Mouse (Mus musculus) liver, adult (tissue): ENCODE data around the gene Gm2a.

Experiments used
- GATA4 ChIP-seq: IDR thresholded peaks from 2 replicates; pipeline ENCODE4 v1.6.1; 2014; ENCODE audit warnings: mild to moderate bottlenecking, low read length; ENCODE audit not compliant: insufficient replicate concordance

Gene Gm2a

GRCm38 (mm10) chr11:55110566-55111169 lies 12.8 kb downstream of the Gm2a start:
- TF ChIP-seq GATA4, result no peak

- TF ChIP-seq GATA4, result no peak
Measured at GRCm38 (mm10) chr11:55113209-55113860, 15.4 kb downstream of the Gm2a start.

DNA sequence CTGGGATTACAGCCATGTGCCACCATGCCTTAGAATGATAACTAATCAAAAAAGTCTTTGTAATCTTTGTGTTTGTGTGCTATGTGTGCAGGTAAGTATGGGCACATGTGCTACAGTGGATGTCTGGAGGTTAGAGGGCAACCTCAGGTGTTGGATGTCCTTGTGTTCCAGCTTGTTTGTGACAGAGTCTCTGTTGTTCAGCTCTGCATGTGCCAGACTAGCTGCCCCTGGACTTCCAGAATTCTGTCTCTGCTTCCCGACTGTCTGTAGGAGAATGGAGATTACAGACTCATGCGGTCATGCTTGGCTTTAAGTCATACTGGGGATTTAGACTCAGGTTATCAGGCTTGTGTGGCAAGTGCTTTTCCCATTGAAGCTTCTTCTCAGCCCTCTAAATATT lies 16.4 kb downstream of the Gm2a start:
- no peak for TF ChIP-seq GATA4

GRCm38 (mm10) chr11:55116004-55116403 lies 18.1 kb downstream of the Gm2a start:
- TF ChIP-seq GATA4, result no peak

- TF ChIP-seq GATA4, result no peak
Measured at GRCm38 (mm10) chr11:55117031-55117430, 19.1 kb downstream of the Gm2a start.

DNA sequence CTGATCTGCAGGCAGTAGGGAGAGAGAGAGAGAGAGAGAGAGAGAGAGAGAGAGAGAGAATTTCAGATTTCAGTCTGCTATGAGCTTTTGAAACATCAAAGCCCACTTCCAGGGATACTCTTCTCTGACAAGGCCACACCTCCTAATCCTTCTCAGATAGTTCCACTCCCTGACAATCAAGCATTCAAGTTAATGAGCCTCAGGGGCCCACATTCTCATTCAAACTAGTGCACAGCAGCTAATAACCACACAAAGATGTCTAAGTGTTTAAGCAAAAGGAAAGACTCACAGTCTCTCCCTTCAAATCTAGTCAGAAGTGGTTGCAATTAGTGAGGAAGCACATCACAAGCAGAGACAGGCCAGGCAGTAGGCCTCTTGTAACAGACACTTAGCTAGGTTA lies 22.4 kb downstream of the Gm2a start:
- TF ChIP-seq GATA4, result no peak

DNA sequence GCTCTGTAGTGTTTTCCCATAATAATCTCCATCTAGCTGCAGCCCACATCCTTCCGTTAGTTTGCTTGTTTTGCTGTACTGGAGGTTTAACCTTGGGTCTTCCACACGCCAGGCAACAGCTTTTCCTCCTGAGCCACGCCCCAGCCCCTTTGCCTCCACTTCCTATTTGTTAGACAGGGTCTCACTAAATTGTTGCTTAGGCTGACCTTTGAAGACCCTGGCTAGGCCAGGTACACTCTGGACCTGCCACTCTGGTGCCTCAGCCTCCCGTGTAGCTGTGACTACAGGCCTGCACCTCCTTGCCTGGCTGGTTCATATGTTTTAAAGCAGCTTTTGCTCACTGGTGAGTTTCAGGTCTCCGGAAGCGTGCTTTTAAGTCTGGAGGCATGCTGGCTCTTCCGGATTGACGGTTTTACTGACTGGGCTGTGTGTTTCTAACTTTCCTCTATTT lies 22.9 kb downstream of the Gm2a start:
- TF ChIP-seq GATA4, result no peak

GRCm38 (mm10) chr11:55121430-55121829 lies 23.5 kb downstream of the Gm2a start:
- no peak for TF ChIP-seq GATA4

DNA sequence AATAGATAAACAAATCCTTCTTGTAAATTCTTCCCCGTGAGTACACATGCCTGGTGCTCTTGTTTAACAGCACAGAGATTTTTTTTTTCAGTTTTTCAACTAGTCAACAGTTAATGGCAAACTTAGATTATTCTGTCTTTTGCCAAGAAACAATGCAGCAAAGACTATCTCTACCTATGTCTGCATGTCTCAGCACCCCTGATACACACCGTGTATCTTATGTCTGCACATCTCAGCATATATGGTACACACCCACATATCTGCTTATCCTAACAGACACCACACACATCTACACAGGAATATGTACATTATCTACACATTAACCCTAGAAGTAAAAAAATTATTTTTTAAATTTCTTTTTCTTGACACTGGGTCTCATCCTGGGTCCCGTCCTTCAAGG lies 28.7 kb downstream of the Gm2a start:
- TF ChIP-seq GATA4, result no peak

- TF ChIP-seq GATA4, result no peak
Measured at GRCm38 (mm10) chr11:55127937-55128336, 30.0 kb downstream of the Gm2a start.

GRCm38 (mm10) chr11:55128411-55128810 lies 30.5 kb downstream of the Gm2a start:
- TF ChIP-seq GATA4, result no peak

DNA sequence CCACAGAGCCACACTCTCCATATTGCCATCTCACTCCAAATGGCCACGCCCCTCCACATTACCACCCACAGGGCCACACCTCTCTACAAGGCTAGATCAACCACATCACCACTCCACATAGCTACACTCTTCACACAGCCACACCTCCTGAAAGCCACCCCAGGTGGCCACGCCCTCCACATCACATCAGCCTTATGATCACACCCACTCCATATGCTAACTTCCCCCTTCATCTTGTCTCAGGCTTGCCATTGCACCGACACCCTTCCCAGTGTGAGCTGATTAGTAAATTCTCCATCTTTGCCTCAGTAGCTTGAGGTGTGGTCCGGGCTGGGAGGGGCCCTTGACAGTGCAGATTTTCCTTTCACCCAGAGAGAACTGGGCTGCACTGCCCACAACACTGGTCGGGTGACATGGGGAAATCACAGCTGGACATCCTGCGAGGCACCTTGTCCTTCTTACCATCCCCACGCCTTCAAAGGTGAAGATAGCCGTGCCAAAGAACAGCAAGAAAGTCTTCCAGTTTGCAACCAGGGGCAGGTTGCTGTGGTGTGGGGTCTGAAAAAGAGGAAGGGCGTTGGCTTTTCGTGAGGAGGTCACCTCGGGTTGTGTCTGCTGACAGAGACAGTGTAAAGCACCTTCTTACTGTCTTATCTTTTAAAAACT lies 33.3 kb downstream of the Gm2a start:
- TF ChIP-seq GATA4, result no peak

DNA sequence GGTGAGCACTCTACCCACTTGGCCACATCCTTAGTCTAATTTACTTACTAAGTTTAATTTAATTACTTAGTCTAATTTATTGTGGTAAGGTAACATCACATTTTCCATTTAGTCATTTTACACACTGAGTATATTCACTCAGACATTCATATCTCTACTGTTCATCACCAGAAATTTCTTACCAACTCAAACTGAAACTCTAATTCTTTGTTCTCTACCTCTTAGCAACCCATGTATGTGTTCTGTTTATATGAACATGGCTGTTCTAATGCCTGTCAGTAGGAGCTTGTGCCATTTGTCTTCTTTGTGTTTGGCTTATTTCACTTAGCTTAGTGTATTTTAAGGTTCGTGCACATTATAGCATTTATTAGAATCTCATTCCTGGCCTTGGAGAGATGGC lies 34.0 kb downstream of the Gm2a start:
- no peak for TF ChIP-seq GATA4

DNA sequence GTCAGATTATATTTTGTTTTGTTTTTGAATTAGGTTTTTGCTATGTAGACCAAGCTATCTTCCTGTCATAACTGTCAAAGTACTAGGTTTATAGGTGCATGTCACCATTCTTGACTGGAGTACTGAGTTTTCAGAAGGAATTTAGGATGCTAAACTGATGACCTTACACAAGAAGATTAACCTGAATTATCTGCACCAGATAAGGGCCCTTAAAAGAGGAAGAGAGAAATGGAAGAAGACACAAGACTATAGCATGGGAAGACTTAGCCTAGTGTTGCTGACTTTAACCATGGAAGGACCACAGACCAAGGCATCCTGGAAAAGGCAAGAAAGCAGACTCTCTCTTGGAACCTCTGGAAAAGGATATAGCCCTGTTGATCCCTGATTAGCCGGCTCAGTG lies 35.3 kb downstream of the Gm2a start:
- TF ChIP-seq GATA4, result no peak

DNA sequence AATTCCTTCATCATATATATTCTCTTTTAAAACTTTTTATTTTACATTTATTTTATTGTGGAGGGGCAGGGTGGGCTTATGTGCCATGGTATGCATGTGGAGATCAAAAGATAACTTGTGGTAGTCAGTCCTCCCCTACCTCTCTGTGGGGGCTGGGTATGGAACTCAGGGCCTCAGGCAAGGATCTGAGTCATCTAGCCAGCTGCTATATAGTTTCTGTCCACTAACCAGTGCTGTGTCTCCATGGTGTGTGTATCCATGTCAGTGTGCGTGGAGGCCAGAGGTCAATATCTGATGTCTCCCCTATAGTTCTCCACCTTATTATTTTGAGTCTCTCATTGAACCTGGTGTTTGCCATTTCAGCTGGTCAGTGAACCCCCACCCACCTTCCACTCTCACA lies 36.5 kb downstream of the Gm2a start:
- TF ChIP-seq GATA4, result no peak

- no peak for TF ChIP-seq GATA4
Measured at GRCm38 (mm10) chr11:55134871-55135270, 37.0 kb downstream of the Gm2a start.
